Comparison of ENCODE assay signal across 8 mouse cellular contexts in the genomic region with DNA sequence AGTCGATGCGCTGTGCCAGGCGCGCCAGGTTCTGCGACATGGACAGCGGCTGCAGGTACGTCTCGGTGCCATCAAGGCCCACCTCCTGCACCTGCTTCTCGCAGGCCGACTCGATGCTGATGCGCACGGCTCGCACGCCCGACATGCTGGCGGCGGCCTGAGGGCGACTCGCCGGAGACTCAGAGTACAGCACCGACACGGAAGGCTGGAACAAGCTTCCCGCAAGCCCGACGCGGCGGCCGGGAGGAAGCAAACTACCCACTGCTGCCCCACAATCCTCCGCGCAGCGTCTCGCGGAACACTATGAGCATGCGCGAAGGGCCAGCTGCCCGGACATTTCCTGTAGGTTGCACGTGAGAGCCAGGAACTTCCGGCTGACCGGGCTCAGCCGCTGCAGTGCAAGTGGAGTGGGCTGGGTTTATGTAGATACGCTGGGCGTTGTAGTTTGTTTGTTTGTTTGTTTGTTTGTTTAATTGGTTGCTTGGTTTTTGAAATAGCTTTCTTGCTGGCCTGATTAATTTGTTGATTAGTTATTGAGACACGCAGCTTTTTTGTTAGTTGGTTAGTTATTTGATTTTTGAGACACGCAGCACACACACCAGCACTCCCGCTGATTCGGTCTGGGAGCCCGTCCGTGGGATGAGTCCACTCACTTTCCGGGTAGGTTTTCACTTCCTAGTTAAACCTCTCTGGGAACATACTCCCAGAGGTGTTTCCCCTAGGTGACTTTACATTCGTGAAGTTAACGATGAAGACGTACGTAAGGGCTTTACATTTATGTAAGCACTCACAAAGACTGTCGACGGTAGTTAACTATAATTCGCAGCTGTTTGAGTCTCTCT. TPM values are rescaled to one million over a fixed set of nuclear protein-coding genes. Genes with fewer than 3 reads are reported as not detected.
DNase-seq lines count a peak whose midpoint lies in the region; ATAC-seq lines count a peak whose summit lies in the region.

A gene (minus strand): TSS at position 283 of the 842 bp plus-strand sequence.

- intact Hi-C loops in gastrocnemius, postnatal 14 days (cut with DNase I; ENCODE audit: low total_unique reads) = no loop called here
- intact Hi-C loops in left cerebral cortex, postnatal 10 days (cut with DNase I) = loop anchor here (5.0 kb wide), 1 partner anchor 52 kb away; no protein-coding TSS in a partner anchor

- peak; percentile 94 to 97 for DNase-seq in adrenal gland, adult (ENCODE audit: inconsistent age in 2 of 2, low spot score in 1 of 2)
- DNase-seq in embryo, embryonic 10.5 days (ENCODE audit: low spot score) = peak; percentile 97
- DNase-seq in gastrocnemius, postnatal 14 days = peak; percentile 93
- DNase-seq in left cerebral cortex, postnatal 10 days (ENCODE audit: extremely low spot score in 1 of 2, low spot score in 2 of 2) = peak; percentile 93 to 96
- DNase-seq in right cerebral cortex, postnatal 25 days = peak; percentile 93
- peak; percentile 88 to 92 for DNase-seq in urinary bladder, postnatal 4 days (ENCODE audit: low spot score in 2 of 2)

- peak; percentile 93 for ATAC-seq in inflammation-experienced regulatory T-cells, adult 6 months
- peak; percentile 85 for ATAC-seq in megakaryocyte-erythroid progenitor cell, adult 5-6 weeks (replicated peaks; ENCODE audit: low FRiP score, low TSS enrichment, poor library complexity, severe bottlenecking)

RNA-seq across cellular contexts. Expression of the gene that starts here (rescaled TPM):
- 10 to 100 TPM; 11.0 to 12.2 TPM for total RNA-seq in gastrocnemius, postnatal 14 days (2021)
- polyA plus RNA-seq in inflammation-experienced regulatory T-cells, adult 6 months (2017; shearing (Covaris generic)) = 10 to 100 TPM; 21.2 to 39.0 (median 24.7) TPM
- total RNA-seq in left cerebral cortex, postnatal 10 days (2021) = 10 to 100 TPM; 34.5 to 35.1 TPM
- total RNA-seq in megakaryocyte-erythroid progenitor cell, adult 5-6 weeks (2014; fragmentation: Nextera tagmentation) = 26.1 and 33.5 TPM in 2 replicates
- total RNA-seq in megakaryocyte-erythroid progenitor cell, adult 5-6 weeks (2017) = 28.2 and 37.4 TPM in 2 replicates

Comparison
In these comparisons a context has a peak if more than half of its experiments do, and no peak if none do; other contexts are left out.
1. Peak in every context shown above with its lines: DNase-seq and ATAC-seq.